Mouse (Mus musculus) retina, postnatal 1 day (tissue): ENCODE results near the gene Spi1.
A peak's percentile ranks its signal among the peaks of the same experiment; 100 is the strongest.
"Not testable (repeated sequence)": the region's sequence is repeated elsewhere in the genome, so short reads cannot be mapped to it uniquely, and the experiment has no call there.

Source experiments
- DNase-seq: peaks from one replicate; pipeline ENCODE4 v3.0.0-alpha.2; 2012

The Spi1 gene

DNA sequence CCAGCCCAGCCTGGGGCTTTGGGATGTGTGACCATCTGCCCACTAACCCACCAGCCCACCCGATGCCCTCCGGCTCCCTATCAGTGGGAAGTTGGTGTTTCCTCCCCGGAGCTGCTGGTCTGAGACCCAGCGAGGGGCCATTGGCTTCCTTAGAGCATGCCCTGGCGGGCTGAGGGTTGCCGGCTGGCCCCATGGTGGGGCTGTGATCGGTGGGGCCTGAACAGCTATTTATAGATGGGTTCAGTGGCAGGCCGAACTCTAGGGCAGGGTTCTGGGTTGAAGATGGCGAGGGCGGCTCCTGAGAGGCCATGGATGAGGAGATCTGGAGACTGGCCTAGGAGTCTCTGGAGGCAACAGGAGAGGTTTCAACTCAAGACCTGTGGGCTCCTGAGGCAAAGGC, 14.8 kb downstream of the Spi1 start:
- DNase-seq: no peak

DNA sequence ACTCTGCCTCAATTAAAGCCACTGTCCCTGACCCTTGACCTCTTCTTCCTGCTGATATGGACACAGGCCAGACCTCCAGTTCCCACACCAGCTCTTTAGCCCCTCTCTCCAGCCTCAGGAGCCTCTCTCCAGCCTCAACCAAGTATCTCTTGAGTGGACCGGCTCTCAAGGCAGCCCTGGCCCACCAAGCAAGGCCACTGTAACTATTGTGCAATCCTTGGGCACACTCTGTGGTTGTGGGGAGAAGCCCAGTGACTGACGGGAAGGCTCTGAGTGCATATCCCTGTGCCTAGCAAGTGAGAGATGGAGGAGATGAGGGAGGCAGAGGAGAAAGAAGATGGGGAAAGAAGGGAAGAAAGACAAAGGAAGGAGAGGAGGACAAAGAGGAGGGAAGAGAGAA, 16.0 kb downstream of the Spi1 start:
- DNase-seq: no peak

DNA sequence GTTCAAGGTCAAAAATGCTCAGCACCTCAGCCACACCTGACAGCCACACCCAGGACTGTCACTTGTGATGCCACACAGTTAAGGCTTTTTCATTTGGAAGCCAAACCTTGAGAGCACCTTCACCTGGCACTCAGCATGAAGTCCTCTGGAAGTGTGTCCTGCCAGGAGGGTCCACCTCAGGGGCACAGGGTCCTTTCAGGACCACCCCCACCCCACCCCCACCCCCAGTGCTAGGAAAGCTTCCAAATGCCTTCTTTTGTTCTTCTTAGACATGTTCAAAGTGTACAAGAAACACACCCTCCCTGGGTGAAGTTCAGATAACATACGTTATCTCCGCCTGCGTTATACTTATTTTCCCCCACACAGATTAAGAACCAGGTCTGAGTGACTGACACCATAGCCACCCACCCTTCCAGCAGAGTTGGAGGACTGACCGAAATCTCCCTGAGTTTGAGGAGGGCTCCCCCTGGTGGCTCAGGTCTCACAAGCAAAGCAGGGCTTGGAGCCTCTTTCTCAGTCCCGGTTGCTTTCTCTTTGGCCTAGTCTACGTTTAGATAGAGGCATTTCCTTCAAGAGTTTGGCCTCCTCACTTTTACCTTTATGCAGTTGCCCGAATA, 19.0 kb downstream of the Spi1 start:
- peak; percentile 90 for DNase-seq

DNA sequence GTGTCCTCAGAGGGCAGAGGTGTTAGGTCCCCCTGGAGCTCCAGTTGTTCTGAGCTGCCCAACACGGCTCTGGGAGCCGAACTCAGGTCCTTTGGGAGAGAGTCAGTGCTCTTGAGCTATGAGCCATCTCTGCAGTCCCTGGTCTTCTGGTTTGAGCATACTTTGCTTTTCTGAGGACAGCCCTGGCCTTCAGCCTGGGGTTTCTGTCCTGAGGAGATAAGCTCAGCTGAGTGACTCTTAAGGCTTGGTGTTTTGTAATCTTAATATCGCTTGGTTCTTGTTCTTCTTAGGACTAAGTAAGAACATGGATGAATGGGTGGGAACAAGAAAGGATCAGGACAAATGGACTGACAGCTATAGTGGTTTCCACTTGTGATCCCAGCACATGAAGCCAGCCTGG, 26.0 kb downstream of the Spi1 start:
- no peak for DNase-seq

DNA sequence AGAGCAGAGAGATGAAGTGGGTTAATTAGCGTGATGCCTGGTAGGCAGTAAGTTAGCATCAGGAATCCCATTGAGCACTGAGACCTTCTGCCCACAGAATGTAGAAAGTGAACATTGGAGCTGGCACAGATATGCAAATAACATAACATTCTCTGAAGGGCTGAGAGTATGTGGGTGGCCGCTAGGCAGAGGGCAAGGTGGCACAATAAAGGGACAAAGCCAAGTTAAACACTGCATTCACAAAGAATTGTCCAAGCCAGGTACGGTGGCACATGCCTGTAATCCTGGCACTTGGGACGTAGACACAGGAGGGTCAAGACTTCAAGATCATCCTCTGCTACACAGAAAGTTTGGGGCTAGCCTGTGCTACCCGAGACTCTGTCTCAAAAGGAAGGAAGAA, 27.1 kb downstream of the Spi1 start:
- no peak for DNase-seq

DNA sequence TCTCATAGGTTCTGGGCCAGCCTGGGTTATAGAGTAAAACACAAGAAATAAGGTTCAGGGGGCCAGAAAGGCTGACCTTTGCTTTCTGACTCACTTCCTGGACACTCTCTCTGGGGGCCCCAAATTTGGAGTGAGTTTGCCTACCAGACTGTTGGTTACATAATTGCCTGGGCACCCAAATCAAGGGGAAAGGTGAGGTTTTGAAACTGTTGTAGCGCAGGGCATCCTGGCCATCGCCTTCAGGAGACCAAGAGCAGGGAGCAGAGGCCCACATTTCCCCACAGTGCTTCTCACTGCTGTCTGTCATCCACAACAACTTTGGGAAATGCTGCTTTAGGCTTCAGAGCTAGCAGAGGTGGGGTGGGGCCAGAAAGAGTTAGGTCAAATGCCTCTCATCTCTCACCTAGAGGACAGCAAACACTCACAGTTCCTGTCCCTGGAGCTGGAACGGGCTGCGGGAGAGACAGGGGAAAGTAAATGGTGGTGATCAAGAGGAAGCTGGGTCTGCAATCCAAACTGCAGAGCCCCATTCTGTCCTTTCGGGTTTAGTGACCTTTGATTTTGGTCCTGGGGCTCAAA, 27.7 kb downstream of the Spi1 start:
- DNase-seq: no peak

DNA sequence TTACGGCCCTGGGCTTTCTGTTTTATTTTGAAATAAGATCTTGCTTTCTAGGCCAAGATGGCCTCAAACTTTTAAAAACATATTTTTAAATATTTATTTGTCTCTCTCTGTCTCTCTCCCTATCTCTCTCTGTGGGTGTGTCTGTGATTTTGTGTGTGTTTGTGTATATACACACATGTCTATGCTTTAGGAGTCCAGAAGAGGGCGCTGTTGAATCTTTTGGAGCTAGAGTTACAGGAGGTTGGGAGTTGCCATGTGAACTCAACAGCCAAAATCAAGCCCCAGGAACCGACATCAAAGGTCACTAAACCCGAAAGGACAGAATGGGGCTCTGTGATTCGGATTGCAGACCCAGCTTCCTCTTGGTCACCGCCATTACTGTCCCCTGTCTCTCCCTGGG, 28.2 kb downstream of the Spi1 start:
- no peak for DNase-seq

DNA sequence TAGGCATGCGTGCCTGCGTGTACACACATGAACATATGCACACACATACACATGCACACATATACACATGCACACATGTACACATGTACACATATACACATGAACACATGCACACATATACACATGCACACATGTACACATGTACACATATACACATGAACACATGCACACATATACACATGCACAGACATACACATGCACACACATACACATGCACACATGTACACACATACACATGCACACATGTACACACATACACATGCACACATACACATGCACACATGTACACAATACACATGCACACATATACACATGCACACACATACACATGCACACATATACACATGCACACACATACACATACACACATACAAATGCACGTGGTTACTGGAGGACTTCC, 29.6 kb downstream of the Spi1 start:
- DNase-seq: not testable (repeated sequence)

DNA sequence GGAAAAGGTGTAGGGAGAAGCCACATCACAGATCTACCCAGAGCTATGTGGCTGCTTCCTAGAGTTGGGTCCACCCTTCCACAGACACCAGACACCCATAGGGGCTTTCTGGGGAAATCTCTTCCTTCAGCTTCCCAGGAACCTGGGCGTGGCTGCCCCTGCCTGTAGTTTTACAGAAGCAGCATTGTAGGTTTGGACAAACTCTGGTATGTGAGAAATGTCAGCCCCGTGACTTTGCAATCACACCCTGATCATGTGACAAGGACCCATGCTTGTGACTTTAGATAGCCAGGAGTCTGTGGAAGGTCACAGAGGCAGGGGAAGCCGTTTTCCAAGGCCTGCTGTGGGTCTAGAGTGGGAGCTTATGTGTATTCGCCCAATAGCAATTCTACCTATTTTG, 30.3 kb downstream of the Spi1 start:
- no peak for DNase-seq

DNA sequence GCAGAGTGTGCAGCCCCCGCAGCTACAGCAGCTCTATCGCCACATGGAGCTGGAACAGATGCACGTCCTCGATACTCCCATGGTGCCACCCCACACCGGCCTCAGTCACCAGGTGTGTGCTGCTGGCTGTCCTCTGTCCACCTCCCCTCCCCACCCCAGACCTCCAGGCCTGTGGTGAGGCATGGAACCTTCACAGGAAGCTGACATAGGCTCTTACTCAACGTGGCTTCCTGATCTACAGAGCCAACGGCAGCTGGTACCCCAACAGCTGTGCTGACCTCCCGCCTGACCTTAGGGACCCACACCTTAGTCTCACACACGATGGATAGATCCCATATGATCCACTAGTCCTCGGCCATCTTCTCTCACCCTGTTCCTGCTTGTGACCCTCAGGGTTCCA, 31.1 kb downstream of the Spi1 start:
- DNase-seq: no peak

DNA sequence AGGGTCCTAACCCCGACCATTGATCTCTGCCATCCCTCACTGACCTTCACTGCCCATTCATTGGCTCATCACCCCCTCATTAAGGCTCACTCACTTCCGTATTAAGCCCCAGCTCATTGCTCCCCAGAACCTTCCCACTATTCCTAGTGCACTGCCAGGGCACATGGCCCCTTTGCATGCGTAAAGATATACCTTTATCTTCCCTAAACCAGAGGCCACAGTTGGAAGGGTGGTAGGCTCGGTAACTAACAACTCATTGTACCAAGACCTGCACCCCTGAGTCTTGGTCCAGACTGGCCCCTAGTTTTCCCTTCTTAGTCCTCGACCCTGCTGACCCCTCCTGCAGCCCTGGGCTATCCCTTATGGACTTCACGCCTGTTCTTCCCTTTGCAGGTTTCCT, 31.7 kb downstream of the Spi1 start:
- no peak for DNase-seq

DNA sequence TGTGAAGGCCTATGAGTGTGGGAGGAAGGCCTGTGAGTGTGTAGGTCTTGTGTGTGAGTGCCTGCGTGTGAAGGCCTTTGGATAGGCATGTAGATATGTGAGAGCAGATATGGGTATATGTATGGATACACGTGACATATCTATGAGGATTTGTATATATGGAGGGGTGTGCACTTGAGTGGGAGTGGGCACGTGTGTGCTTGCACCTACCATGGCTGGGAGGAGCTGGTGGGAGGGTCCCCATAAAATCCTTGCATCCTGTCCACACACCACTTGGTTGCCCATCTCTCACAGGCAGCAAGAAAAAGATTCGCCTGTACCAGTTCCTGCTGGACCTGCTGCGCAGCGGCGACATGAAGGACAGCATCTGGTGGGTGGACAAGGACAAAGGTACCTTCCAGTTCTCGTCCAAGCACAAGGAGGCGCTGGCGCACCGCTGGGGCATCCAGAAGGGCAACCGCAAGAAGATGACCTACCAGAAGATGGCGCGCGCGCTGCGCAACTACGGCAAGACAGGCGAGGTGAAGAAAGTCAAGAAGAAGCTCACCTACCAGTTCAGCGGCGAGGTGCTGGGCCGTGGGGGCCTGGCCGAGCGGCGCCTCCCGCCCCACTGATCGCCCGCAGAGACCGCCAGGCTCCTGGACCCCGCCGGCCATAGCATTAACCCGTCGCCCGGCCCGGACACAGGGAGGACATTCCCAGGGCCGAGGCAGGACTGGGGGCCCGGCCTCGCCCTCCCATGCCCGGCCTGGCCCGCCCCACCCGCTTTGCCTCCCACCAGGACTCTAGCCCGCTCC, 32.8 kb downstream of the Spi1 start:
- DNase-seq: peak; percentile 94

DNA sequence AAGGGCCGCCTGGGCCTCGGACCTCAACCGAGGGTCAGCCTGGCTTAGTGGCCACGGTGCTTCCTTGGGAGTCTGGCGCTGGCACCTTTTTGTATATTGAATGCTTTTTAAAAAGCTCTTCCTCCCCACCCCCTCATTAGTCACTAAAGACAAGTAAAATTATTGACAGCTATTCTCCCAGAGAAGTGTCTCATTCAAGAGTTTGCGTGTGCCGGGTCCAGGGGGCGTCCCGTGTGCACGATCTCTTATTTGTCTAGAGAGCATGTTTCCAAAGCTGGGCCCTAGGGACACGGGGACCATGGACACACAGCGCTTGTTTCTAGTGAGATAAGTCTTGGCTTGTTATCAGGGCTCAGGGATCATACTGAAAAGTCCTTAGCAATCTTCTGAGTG, 33.4 kb downstream of the Spi1 start:
- DNase-seq: no peak

DNA sequence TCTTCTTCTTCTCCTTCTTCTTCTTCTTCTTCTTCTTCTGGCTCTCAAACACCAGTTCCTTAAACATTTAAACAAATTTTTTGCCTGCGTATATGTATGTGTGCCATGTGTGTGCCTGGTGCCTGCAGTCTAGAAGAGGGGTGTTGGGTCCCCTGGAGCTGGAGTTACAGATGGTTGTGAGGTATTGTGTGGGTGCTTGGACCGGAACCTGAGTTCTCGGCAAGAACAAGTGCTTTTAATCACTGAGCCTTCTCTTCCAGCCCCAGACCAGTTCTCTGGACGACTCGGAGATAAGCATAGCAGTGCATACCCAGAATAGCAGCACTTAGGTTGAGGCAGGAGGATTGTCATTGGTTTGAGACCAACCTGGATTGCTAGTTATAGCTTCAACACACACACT, 34.7 kb downstream of the Spi1 start:
- DNase-seq: no peak

DNA sequence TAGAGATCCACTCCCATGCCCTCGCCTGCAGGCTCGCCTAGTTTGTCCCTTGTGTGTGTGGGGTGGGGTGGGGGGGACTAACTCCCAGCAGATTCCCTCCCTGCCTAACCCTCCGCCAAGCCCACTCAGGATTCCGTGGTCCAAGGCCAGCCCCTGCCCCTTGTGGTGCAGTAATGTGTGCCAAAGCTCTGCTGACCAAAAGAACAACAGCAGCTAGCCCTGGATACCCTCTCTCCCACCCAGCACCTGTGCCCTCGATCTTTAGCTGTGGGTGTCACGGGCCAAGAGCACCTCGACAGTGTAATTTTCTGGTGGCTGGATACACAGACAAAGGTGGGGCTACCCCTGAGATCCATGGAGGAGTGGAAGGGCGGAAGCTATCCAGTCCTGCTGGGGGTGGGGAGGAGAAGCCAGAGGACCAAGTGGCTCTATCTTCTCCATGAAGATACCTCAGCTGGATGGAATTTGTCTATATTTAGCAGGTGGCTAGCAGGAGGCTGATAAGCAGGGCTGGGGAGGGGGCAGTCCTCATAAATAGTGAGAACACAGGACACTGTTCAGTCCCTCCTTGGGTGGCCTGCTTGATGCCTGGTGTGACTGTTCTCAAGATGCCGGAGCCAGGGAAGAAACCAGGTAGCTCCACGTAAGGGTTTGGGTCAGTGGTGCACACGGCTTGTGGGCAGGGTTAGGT, 35.5 kb downstream of the Spi1 start, which contains the start of gene Mybpc3:
TSS of gene Mybpc3 (plus strand) at position 560 of the 691 bp plus-strand sequence.
- DNase-seq: no peak

DNA sequence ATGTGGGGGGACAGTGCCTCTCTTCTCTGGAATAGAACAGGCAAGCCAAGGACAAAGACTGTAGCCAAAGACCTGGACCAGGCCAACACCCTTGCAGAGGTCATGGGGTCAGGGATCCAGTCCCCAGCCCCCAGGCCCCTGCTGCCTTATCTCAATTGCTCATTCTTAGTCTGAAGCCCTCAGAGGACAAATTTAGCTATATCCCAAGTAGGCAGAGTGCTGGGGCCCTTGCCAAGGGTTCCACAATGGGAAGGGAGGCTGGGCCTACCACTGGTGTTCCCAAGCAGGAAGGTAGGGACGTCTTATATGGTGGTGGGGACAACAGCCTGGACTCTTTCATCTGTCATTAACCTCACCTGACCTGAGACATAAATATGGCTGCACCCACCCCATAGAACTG, 36.5 kb downstream of the Spi1 start:
- DNase-seq: no peak

DNA sequence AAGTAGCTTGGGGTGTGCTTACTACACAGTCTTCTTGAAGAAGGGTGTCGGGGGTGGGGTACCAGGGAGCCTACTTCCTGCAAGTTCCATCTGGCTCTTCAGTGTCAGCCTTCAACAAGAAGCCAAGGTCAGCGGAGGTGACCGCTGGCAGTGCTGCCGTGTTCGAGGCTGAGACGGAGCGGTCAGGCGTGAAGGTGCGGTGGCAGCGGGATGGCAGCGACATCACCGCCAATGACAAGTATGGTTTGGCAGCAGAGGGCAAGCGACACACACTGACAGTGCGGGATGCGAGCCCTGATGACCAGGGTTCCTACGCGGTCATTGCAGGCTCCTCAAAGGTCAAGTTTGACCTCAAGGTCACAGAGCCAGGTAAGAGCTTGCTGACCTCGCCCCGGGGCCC, 36.9 kb downstream of the Spi1 start:
- DNase-seq: peak; percentile 7

DNA sequence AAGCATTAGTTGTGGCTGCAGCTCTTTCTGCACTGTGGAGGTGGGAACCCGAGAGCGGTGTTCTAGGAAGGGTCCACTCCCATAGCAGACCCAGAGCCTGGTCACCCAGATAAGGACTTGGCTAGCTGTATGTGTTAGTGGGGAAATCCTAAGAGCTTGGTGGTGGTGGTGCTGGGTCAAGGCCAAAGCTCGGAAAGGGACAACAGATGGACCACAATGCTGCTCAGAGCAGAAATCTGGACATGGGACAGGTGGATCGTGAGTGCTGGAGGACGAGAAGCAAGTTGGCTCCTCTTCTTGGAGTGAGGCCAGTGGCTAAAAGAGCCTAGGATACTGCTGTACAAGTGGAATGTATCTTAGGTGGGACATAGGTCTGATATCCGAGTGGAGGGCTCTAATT, 37.4 kb downstream of the Spi1 start:
- DNase-seq: no peak

DNA sequence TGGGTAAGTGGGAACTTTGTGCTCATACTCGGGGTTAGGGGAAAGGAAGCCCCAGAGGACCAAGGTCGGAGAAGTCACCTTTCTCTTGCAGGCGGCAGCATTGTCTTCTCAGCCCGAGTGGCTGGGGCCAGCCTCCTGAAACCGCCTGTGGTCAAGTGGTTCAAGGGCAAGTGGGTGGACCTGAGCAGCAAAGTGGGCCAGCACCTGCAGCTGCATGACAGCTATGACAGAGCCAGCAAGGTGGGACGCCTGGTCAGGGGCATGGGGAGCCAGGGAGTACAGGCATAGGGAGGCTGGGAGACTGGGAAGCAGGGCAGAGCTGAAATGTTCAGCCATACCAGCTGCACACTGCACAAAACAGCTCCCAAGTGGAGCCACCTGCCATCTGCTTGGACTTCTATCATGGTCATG, 38.1 kb downstream of the Spi1 start:
- DNase-seq: no peak

DNA sequence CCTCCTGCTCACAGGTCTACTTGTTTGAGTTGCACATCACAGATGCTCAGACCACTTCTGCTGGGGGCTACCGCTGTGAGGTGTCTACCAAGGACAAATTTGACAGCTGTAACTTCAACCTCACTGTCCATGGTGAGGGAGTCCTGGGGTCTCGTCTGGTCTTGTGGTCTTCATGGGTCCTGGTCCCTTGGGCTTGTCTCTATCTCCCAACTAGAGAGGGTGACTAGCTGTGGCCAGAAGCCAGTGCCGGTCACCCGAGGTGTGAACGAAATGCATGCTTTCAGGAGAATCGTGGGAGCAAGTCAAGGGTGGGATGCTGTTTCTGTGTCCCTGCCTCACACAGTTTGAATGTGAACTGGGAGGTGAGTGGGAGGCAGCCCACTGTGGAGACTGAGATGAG, 38.8 kb downstream of the Spi1 start:
- no peak for DNase-seq

DNA sequence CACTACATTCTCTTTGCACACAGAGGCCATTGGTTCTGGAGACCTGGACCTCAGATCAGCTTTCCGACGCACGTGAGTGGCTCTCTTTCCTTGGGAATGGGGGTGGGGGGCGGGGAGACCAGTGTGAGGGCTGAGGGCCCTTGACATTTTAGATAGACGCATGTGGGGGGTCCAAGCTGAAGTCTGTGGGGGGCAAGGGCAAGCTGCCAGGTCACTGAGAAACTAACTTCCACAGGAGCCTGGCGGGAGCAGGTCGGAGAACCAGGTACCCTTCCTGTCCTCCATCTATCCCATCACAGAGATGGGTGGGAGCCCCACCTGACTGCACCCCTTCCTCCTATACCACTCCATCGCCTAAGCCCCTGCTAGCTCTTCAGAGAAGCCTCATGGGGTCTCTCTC, 39.3 kb downstream of the Spi1 start:
- no peak for DNase-seq

DNA sequence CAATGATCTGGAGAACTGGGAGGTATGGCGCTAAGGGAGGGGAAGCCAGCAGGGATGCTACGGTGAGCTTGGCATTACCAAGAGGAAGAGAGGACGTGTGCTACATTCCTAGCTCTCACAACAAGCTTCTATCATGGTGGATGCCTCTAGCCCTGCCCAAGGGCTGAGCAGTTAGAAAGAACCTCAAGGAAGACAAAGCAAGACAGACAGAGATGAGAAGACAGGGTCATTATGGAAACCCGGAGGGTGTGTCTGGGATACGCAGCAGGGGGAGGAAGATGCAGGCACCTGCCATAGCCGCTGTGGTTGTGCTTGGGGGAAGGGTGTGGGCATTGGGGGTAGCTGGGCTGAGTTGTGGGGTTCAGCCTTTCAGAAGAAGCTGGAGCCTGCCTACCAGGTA, 41.3 kb downstream of the Spi1 start:
- no peak for DNase-seq

DNA sequence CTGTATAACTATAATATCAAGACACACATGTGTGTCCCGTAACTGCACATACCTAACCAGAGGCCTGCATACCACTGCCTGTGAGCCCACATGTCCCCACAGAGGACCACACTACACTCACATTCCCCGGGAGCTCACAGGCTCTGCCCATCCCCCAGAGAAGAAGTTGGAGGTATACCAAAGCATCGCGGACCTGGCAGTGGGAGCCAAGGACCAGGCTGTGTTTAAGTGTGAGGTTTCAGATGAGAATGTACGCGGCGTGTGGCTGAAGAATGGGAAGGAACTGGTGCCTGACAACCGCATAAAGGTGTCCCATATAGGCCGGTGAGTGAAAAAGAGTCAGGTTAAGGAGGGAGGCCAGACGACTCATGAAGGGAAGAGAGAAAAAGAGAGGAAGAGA, 42.9 kb downstream of the Spi1 start:
- no peak for DNase-seq

DNA sequence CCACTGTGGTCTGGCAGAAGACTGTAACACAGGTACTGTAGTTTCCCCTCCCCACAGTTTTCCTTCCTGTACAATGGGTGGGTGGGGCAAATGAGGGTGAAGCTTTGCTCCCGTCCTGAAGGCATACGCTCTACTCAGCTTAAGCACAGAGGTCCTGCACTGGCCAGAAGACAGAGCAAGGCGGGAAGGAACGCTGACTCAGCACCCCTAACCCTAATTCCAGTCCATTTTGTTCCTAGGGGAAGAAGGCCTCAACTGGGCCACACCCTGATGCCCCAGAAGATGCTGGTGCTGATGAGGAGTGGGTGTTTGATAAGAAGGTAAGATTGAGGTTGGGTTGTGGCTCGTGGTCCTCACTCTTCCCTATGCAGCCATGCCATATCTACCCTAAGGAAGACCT, 46.6 kb downstream of the Spi1 start:
- DNase-seq: no peak
